Mouse (Mus musculus) heart, adult 8-10 months (tissue): ENCODE data around the gene Rpia. TPM values are rescaled to one million over a fixed set of nuclear protein-coding genes. Genes with fewer than 3 reads are reported as not detected.
"Not testable (repeated sequence)": the region's sequence is repeated elsewhere in the genome, so short reads cannot be mapped to it uniquely, and the experiment has no call there.

Experiments used
- DNase-seq: peaks from one replicate; pipeline ENCODE4 v3.0.0; 2022; ENCODE audit warnings: low spot score
- total RNA-seq, 4 experiments: library from RNA; stranded (reverse); gene quantifications; 2 replicates each; pipeline ENCODE4 v1.2.4; 2022

Gene Rpia
- total RNA-seq: 10 to 100 TPM; 11.6 to 15.0 (median 13.4) TPM

- peak; percentile 99 for DNase-seq
These were observed at the start of gene Rpia for GRCm38 (mm10) chr6:70791824-70792535. Rpia (minus strand) TSS chr6:70792232.

DNA sequence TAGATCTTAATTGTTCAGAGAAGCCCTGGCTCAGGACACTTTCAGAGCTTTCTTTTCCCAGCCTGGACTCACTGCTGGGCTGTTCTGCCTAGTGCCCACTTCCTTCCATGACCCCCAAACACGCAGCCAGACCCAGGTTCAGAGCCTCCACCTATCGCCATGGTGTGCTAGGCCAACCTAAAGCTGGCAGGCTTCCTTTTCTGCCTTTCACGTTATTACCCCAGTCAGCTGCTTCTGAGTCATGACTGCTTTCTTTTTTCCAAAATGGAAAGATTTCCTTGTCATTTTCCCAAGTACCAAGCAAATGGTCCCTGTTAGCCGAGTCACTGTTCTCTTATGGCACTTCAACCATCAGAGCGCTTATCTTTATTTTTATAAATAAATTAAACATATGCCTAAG, 48.2 kb upstream of the Rpia start:
- DNase-seq: no peak

DNA sequence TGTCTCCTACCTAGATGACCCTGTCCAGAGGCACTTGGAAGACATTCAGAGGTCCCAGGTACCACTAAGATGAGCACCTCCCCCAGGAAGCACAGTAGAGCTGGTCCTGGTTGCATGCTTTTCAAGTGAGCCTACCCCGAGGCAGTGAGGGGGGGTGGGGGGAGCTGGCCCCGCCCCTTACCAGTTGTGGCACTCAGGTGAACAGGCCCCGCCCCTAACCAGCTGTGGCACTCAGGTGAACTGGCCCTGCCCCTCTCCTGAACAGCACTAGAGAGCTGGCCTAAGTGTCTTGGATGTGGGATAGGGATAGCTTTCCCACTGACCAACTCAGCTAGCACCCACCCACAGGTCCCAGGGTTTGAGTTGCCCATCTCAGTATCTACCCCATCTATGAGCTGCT, 46.5 kb upstream of the Rpia start:
- DNase-seq: no peak

DNA sequence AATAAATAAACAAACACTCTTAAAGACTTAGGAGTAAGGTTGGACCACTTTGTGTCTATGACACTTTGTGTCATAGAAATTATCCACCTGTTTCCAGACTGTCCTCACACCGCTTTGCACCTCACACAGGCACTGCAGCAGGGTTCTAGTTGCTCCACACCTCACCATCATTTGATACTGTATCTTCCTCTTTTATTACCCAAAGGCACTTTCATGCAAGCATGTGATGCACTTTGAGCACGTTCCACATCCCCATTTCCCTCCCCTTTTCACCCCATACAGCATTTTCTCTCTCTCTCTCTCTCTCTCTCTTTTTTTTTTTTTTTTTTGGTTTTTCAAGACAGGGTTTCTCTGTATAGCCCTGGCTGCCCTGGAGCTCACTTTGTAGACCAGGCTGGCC, 45.3 kb upstream of the Rpia start:
- no peak for DNase-seq

GRCm38 (mm10) chr6:70831179-70831839, 39.3 kb upstream of the Rpia start:
- DNase-seq: no peak

GRCm38 (mm10) chr6:70830552-70830951, 38.5 kb upstream of the Rpia start:
- no peak for DNase-seq

GRCm38 (mm10) chr6:70829451-70829850, 37.4 kb upstream of the Rpia start:
- DNase-seq: no peak

GRCm38 (mm10) chr6:70824987-70825337, 32.9 kb upstream of the Rpia start:
- DNase-seq: no peak

- DNase-seq: peak; percentile 78
These were observed 32.3 kb upstream of the Rpia start for GRCm38 (mm10) chr6:70824085-70824986.

- DNase-seq: not testable (repeated sequence)
These were observed 31.2 kb upstream of the Rpia start for GRCm38 (mm10) chr6:70823277-70823676.

DNA sequence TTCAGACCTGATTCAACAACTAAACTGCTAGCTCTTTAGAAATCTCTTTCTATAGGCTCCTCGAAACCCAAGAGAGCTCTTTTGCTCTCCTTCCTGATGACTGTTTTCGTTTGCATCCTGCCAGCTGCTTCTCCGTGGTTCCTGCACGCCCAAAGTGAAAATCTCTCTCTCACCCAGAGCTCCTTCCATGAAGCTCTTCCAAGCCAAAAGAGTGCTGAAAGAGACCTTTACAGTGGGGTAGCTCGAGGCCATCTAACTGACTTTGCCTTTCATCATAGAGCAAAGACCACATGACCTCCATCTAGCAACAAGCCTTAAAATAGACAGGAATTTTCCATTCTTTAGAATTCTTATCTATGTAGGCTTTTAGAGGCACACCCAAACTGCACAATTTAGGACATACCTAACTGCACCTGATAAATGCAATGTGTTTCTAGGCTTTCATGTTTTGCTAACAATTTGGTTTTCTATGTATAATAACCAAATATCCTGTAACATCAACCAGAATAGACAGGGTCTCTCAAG, 30.4 kb upstream of the Rpia start:
- no peak for DNase-seq

DNA sequence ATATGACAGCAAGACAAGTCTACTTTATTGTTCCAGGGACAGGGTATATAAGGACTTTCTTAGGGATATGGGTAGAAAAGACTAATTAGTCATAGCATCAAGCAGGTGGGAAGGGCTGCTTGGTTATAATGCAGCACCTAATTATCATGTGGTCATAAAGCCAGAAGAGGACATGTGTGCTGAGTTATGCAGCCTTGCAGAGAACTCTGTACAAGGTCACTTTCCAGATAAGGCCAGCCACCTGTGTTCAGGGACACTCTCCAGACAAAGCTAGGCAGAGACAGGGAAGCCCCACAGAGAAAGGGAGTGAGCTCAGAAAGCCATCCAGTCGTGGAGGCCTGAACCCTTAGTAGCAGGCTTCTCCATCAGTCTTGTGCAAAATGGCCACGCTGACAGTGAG, 29.5 kb upstream of the Rpia start:
- DNase-seq: no peak

- no peak for DNase-seq
These were observed 23.4 kb upstream of the Rpia start for GRCm38 (mm10) chr6:70815471-70815870.

DNA sequence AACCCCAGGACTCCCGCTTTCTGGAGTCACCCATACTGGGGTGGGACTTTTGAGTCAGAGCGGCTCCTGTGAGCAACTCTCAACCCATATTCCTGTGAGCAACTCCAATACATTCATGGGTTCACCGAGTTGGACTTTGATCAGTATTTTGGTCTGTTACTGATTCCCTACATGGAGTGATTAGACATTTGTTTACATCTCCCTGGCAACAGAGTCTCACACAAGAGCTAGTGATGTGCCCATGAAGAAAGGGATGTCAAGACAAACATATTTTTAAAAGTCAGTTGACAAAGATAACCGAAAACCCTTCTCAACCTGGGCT, 22.6 kb upstream of the Rpia start:
- no peak for DNase-seq

GRCm38 (mm10) chr6:70813921-70814628, 22.0 kb upstream of the Rpia start:
- no peak for DNase-seq

GRCm38 (mm10) chr6:70812526-70812895, 20.5 kb upstream of the Rpia start:
- no peak for DNase-seq

GRCm38 (mm10) chr6:70811557-70812525, 19.8 kb upstream of the Rpia start:
- DNase-seq: peak; percentile 87

DNA sequence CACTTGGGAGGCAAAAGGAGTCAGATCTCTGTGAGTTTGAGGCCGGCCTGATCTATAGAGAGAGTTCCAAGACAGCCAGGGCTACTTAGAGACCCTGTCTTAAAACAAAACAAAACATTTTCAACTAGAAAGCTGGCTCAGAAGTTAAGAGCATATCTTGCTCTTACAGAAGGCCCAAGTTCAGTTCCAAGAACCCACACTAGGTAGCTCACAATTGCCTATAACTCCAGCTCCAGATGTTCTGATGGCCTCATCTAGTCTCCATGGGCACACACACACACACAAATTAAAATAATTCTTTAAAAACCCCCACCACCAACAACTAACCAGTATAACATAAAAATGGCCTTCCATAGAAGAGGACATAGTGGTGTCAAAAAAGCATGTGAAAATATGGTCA, 18.5 kb upstream of the Rpia start:
- no peak for DNase-seq

DNA sequence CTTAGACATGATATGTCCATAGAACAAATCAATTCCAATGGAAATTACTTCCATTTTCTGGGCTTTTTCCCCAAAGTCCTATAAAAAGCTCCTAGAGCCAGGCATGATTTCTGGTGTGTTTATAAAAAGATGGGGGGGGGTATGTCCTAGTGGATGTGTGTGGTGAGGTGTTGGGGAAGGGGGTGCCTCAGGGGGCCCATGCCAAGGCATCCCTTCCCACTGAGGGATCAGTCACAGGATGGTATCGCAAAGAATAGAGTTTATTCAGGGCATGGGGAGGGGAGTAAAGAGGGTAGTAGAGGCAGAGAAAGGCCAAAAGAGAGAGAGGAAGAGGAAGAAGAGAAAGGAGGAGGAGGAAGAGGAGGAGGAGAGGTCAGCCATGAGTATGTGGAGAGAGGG, 14.5 kb upstream of the Rpia start:
- no peak for DNase-seq

DNA sequence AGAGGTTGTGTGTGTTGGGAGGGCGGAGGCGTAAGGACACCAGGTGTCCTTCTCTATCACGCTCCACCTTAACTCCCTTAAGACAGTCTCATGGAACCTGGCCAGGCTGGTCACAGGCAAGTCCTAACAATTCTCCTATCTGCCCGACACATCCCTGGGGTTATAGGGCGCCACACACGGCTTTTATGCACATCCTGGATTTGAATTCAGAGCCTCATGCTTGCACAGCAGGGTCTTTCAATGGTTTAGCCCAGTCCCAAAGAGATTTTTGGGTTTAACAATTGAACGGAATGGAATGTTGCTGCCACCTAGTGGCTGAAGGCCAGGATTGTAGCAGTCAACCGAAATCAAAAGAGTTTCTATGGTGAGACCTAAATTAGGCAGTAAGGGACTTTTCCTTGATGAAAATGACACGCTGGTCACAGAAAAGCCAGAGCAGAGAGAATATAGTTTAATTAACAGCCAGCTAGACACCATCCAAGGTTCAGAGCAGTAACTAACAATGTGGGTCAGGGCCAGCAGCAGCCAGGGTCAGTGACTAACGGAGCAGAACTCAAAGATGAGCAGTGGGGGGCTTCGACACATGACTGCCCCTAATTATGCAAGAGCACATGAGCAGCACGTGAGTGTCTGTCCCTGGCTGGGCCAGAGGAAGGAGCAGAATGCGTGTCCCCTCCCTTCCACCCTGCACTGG, 13.9 kb upstream of the Rpia start:
- DNase-seq: peak; percentile 70
